Mouse (Mus musculus) ES-CJ7 (cell line): ENCODE data around the gene Bbs4.
"Not testable (repeated sequence)": the region's sequence is repeated elsewhere in the genome, so short reads cannot be mapped to it uniquely, and the experiment has no call there.

Experiments
- DNase-seq: peaks from one replicate; pipeline ENCODE4 v3.0.0; 2011; ENCODE audit warnings: low read depth, low spot score

Bbs4 gene

GRCm38 (mm10) chr9:59353253-59353639 is at the start of gene Bbs4:
Gene Bbs4, minus strand, starts transcription at chr9:59353508.
- peak; percentile 91 for DNase-seq

- no peak for DNase-seq
Observed at GRCm38 (mm10) chr9:59389086-59389485, 35.8 kb upstream of the Bbs4 start.

DNA sequence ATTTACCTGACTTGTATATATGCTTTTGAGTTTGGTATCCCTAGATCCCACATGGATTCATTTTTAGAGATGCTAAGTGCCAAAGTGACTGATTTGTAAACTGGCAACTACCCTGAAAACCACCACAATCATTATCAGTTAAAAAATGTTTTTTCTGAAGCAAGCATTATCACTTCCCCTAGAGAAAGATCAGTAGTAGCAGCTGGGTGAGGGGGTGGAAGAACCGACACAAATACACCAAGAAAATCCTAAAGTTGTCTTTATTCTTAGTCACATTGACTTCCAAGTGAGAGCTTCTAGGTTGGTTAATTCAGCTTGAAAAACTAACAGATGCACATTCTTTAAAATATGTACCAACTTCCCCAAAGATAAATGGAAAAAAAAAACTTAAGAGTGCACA is 35.0 kb upstream of the Bbs4 start:
- no peak for DNase-seq

DNA sequence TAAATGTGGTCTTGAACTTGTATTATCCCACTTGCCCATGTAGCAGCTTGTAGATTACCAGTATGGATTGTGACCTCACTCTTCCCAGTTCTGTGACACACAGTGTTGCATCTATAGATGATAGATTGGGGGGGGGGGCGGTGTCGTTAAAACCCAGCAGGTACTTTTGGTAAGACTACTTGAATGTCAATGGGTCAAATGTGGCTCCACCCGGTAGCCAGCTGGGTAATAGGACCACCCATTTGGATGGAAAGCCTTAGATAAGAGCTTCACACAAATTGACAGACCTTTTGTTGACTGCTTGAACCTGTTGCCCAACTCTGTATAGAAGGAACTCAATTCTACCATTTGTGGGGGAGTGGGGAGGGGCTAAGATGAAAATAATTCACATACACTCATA is 34.2 kb upstream of the Bbs4 start:
- peak; percentile 78 for DNase-seq

DNA sequence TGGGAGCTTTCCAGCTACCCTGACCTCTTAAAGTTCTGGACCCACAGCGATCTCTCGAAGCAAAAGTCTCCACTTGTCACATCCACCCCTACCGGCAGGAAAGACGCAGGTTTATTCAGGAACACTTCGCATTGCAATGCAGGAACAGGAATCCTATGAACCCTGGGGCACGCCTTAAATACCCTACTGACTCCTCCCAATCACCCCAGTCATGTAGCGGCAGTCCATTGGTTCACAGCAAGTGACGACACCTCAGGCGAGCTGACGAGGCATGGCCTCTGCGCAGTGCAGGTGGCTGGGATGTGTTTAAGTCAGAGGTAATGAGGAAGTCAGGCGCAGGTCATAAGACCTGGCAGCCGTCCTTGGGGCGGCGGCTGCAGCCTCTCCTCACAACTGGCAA is 22.3 kb upstream of the Bbs4 start:
- peak; percentile 61 for DNase-seq

DNA sequence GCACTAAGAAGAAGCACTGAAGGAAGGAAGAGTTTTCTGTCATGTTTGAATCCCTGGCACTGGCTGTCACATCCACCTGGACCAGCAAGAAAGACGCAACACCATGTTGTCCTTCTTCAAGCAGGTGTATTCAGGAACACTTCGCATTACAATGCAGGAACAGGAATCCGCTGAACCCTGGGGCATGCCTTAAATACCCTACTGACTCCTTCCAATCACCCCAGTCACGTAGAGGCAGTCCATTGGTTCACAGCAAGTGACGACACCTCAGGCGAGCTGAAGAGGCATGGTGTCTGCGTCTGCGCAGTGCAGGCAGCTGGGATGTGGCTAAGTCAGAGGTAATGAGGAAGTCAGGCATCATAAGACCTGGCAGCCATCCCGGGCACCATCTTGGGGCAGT is 16.3 kb upstream of the Bbs4 start:
- DNase-seq: peak; percentile 36

GRCm38 (mm10) chr9:59369220-59369619 is 15.9 kb upstream of the Bbs4 start:
- DNase-seq: no peak

GRCm38 (mm10) chr9:59360487-59360886 is 7.2 kb upstream of the Bbs4 start:
- DNase-seq: not testable (repeated sequence)

DNA sequence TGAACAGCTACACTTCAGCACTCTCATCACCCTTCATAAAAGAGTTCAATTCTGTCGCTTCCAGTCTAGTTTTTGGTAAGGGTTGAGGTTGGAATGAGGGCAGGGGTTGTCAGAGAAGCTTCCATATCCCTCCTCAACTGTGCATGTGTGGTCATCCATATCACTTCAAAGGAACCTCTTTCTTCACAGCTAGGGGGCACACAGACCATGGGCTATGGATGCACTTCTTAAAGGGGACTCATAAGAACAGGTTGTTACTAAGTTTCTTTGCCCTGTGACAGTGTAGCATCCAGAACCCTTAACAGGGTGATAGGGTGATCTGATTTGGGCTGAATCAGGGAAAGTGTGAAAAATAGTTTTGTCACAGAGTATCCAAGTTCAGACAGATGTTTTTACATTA is 4.7 kb upstream of the Bbs4 start:
- DNase-seq: peak; percentile 22

DNA sequence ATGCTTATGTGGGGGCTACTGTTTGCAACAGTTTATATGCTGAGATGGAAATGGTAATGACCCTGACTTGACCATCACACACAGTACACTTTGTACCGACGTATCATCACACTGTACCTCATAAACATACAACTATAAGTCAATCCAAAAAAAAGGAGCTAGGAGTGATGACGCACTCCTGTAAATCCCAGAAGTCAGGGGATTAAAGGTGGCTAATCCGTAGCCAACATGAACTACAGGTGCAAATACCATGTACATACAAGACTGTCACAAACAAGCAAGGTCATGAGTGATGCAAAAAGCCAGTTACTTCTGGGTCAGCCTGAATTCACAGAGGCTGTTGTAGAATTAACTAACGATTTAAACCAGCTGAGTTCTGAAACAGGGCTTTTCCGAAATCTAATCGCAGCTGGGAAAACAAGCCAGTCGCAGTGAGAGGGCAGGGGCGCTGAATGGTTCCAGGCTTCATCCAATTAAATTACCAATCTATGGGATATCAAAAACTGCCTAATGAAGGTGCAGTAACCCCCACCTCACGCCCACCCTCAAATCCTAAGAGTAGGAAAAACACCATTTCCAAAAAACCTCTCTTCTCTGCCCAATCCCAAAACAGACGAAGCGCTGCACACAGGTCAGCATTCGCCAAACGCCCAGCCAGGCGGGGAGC is 589 bp downstream of the Bbs4 start:
- DNase-seq: no peak

DNA sequence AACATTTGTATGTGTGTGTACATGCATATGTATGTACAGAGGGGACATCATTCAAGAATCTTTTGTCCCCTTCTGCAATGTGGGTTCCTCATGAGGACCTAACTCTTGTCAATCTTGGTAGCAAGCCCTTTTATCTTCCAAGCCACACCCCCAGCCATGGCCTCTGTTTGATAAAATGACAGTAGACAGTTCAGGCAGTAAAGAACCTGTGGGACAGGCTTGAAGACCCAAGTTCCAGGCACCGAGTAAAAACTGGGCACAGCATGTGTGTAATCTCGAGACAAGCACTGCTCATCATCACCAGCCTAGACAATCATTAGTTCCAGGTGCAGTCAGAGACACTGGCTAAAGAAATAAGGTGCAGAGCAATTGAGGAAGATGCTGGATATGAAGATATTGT is 7.1 kb downstream of the Bbs4 start:
- no peak for DNase-seq

- DNase-seq: peak; percentile 41
Observed at GRCm38 (mm10) chr9:59340002-59340401, 13.3 kb downstream of the Bbs4 start.

GRCm38 (mm10) chr9:59339107-59339506 is 14.2 kb downstream of the Bbs4 start:
- no peak for DNase-seq

DNA sequence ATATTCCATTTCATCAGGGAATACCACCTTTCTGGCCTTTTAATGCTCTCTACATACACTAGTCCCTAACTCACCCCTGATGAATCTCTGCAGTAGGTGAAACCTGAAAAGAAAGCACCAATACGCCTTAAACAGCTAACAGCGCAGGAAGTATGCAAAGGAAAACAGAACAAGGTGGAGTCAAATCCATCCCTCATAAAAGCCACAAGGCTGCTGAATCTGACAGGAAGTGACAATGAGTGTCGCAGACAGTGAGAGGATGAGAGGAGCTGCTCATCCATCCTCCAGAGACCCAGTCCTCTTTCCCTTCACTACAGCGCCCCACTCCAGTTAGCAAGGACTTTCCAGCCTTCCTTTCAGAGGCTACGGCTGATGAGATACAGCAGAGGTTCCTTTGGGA is 14.9 kb downstream of the Bbs4 start:
- DNase-seq: no peak

DNA sequence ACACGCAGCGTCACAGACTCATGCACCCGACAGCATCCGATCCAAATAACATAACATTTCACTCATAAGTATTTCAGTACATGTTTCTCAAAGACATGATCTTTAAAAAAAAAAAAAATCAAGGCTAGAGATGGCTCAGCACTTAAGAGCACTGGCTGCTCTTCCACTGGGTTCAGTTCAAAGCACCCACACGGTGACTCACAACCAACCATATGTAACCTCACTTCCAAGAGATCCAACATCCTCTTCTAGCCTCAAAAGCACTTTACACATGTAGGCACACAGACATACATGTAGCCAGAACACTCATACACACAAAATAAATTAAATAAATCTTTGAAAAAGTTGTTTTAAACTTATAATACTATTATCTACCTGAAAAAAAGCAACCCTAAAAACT is 15.4 kb downstream of the Bbs4 start:
- DNase-seq: no peak

DNA sequence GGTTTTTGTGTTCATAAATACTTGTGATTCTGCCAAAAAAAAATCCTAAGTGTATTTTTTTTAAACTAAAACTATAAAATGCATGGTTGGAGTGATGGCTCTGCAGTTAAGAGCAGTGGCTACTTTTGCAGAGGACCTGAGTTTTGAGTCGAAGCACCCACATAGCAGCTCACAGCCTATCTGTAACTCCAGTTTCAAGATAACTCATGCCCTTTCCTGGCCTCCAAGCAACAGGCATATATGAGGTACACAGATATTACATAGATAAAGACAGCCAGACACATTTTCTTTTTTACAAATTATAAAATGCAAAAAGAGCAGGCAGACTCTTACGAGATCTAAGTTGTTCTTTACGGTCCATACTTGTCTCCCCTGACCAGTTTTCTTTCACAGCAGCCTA is 16.8 kb downstream of the Bbs4 start:
- DNase-seq: no peak

GRCm38 (mm10) chr9:59330055-59330454 is 23.3 kb downstream of the Bbs4 start:
- no peak for DNase-seq

GRCm38 (mm10) chr9:59324351-59324750 is 29.0 kb downstream of the Bbs4 start:
- DNase-seq: no peak

DNA sequence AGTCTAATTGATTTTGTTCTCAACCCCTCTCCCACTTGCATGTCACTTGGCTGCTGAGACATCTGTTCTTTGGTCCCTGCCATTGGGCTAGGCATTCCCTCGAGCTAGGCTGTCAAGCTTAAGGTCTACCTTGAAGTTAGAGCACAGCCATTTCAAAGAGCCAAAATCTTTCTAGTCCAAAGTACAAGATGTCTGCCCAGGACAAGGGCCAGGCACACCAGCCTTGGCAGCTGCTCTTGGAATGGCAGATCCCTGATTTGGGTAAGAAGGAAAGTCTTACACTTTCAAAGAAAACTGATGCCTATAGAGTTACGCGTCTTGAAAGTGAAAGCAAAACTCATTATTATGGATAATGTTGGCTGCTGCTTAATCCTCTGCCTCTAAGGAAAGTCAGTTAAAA is 37.1 kb downstream of the Bbs4 start:
- DNase-seq: no peak

DNA sequence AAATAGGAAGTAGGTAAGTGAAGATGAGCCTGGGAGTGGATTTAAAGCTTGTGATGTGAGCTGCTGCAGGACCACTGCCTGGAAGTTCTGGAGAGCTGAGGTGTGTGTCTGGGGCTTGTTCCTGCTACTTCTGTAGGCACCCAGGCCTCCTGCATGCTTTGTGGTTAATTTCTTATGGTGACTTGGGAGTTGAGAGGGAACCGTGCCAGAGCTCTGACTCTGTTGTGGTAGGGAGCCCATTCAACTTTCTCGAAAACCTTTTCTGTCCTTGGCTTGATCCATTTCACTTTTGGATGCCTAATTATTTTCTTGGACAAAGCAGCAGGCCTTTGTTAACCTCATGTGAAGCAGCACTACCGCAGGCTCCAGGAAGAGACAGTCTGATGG is 42.0 kb downstream of the Bbs4 start:
- no peak for DNase-seq

- DNase-seq: no peak
Observed at GRCm38 (mm10) chr9:59310582-59311283, 42.6 kb downstream of the Bbs4 start.

- DNase-seq: no peak
Observed at GRCm38 (mm10) chr9:59307890-59308289, 45.4 kb downstream of the Bbs4 start.

DNA sequence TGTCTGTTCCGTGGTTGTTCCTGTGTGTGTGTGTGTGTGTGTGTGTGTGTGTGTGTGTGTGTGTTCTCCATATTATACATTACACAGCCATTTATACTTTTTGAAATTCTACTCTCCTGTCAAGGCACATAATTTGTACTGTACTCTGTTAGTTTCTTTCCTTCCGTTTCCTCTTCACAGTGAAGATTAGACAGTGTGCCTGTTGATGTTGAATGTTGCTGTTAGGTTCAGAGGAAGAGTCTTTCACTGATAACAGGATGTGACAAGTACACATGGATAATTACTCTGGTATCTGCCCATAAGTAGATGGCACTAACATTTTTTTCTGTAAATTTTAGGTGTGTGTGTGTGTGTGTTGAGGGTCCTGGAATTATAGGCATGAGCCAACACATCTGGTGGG is 56.9 kb downstream of the Bbs4 start:
- DNase-seq: no peak

DNA sequence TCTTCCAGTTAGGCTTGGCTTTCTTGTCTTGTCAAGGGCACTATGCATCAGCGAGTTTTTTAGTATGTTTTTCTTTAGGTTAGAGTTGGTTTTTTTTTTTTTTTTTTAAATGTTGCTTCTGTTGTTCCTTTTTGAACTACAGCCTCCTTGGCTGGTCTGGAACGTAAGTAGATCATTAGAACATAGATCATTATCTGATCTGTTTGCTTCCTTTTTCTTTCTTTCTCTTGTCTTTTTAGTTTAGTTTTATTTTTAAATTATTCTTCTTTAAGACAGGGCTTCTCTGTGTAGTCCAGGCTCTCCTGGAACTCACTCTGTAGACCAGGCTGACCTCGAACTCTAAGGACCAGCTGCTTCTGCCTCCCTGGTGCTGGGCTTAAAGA is 60.8 kb downstream of the Bbs4 start:
- DNase-seq: no peak
